Mouse (Mus musculus): ENCODE data around the gene Olfr544. TPM values are rescaled to one million over a fixed set of nuclear protein-coding genes. Genes with fewer than 3 reads are reported as not detected.
"Not testable (repeated sequence)": the region's sequence is repeated elsewhere in the genome, so short reads cannot be mapped to it uniquely, and the experiment has no call there.

Gene Olfr544
- polyA plus RNA-seq, 1 experiment from 2014 or later = not detected

GRCm38 (mm10) chr7:102508666-102509065 lies 20.6 kb upstream of the Olfr544 start:
- no peak for ATAC-seq (ENCODE audit: low FRiP score, low TSS enrichment)
- no peaks in the 10 kb centered on the region for H3K27me3 ChIP-seq (ENCODE audit: control insufficient read depth, insufficient read depth, low read length)
- 89% methylated on average over 6 of the region's 6 CpGs for WGBS

GRCm38 (mm10) chr7:102508066-102508465 lies 20.0 kb upstream of the Olfr544 start:
- Histone ChIP-seq H3K9me3 (ENCODE audit: control insufficient read depth, low read length) (no peaks in the 10 kb centered on the region), H3K4me3 (ENCODE audit: low read length) (no peak overlapping the region), H3K4me1 (ENCODE audit: control insufficient read depth, insufficient read depth, low read length) (no peaks in the 10 kb centered on the region), H3K27ac (ENCODE audit: low read depth, low read length) (no peak overlapping the region), H3K9ac (ENCODE audit: low read depth, low read length) (no peak overlapping the region), H3K27me3 (ENCODE audit: control insufficient read depth, insufficient read depth, low read length) (no peaks in the 10 kb centered on the region), H3K4me2 (replicated peaks; ENCODE audit: low read depth, low read length) (no peak overlapping the region), H3K36me3 (ENCODE audit: control insufficient read depth, insufficient read depth, low read length) (no peaks in the 10 kb centered on the region)
- 93% methylated on average over 9 of the region's 9 CpGs for WGBS
- ATAC-seq (ENCODE audit: low FRiP score, low TSS enrichment) = no peak

More at GRCm38 (mm10) chr7:102508666-102509065, 20.6 kb upstream of the Olfr544 start:
- no peak overlapping the region for H3K9ac ChIP-seq (ENCODE audit: low read depth, low read length)
- H3K27ac ChIP-seq (ENCODE audit: low read depth, low read length) = no peak overlapping the region
- H3K9me3 ChIP-seq (ENCODE audit: control insufficient read depth, low read length) = no peaks in the 10 kb centered on the region
- no peak overlapping the region for H3K4me3 ChIP-seq (ENCODE audit: low read length)
- H3K4me2 ChIP-seq (replicated peaks; ENCODE audit: low read depth, low read length) = no peak overlapping the region
- no peaks in the 10 kb centered on the region for H3K4me1 ChIP-seq (ENCODE audit: control insufficient read depth, insufficient read depth, low read length)
- H3K36me3 ChIP-seq (ENCODE audit: control insufficient read depth, insufficient read depth, low read length) = no peaks in the 10 kb centered on the region

GRCm38 (mm10) chr7:102506848-102507247 lies 18.7 kb upstream of the Olfr544 start:
- Histone ChIP-seq H3K4me2 (replicated peaks; ENCODE audit: low read depth, low read length) (no peak overlapping the region), H3K9ac (ENCODE audit: low read depth, low read length) (no peak overlapping the region), H3K9me3 (ENCODE audit: control insufficient read depth, low read length) (no peaks in the 10 kb centered on the region), H3K27me3 (ENCODE audit: control insufficient read depth, insufficient read depth, low read length) (no peaks in the 10 kb centered on the region), H3K4me3 (ENCODE audit: low read length) (no peak overlapping the region), H3K4me1 (ENCODE audit: control insufficient read depth, insufficient read depth, low read length) (no peaks in the 10 kb centered on the region), H3K36me3 (ENCODE audit: control insufficient read depth, insufficient read depth, low read length) (no peaks in the 10 kb centered on the region), H3K27ac (ENCODE audit: low read depth, low read length) (no peak overlapping the region)
- ATAC-seq (ENCODE audit: low FRiP score, low TSS enrichment) = peak; percentile 80; the same call in 1 of the 2 replicates
- 48% methylated on average over 3 of the region's 3 CpGs for WGBS

- Histone ChIP-seq H3K9me3 (ENCODE audit: control insufficient read depth, low read length) (no peaks in the 10 kb centered on the region), H3K4me3 (ENCODE audit: low read length) (no peak overlapping the region), H3K27me3 (ENCODE audit: control insufficient read depth, insufficient read depth, low read length) (no peaks in the 10 kb centered on the region), H3K9ac (ENCODE audit: low read depth, low read length) (no peak overlapping the region), H3K36me3 (ENCODE audit: control insufficient read depth, insufficient read depth, low read length) (no peaks in the 10 kb centered on the region), H3K4me1 (ENCODE audit: control insufficient read depth, insufficient read depth, low read length) (no peaks in the 10 kb centered on the region), H3K27ac (ENCODE audit: low read depth, low read length) (no peak overlapping the region), H3K4me2 (replicated peaks; ENCODE audit: low read depth, low read length) (no peak overlapping the region)
- no peak for ATAC-seq (ENCODE audit: low FRiP score, low TSS enrichment)
- 82% methylated on average over 5 of the region's 5 CpGs for WGBS
Measured at GRCm38 (mm10) chr7:102501986-102502385, 13.9 kb upstream of the Olfr544 start.

GRCm38 (mm10) chr7:102499473-102499872 lies 11.4 kb upstream of the Olfr544 start, which contains the start of gene Olfr545:
TSS of gene Olfr545 (minus strand) at chr7:102499573.
- no peak within 1 kb of the TSS for H3K9ac ChIP-seq (ENCODE audit: low read depth, low read length)
- no peak within 1 kb of the TSS for H3K27ac ChIP-seq (ENCODE audit: low read depth, low read length)
- H3K4me2 ChIP-seq (replicated peaks; ENCODE audit: low read depth, low read length) = no peak within 1 kb of the TSS
- no peaks in the 10 kb centered on the region for H3K4me1 ChIP-seq (ENCODE audit: control insufficient read depth, insufficient read depth, low read length)
- H3K4me3 ChIP-seq (ENCODE audit: low read length) = no peak within 1 kb of the TSS
- ATAC-seq (ENCODE audit: low FRiP score, low TSS enrichment) = no peak
- no peaks in the 10 kb centered on the region for H3K9me3 ChIP-seq (ENCODE audit: control insufficient read depth, low read length)
- 61% methylated on average over 3 of the region's 3 CpGs for WGBS
- no peaks in the 10 kb centered on the region for H3K36me3 ChIP-seq (ENCODE audit: control insufficient read depth, insufficient read depth, low read length)
- H3K27me3 ChIP-seq (ENCODE audit: control insufficient read depth, insufficient read depth, low read length) = no peaks in the 10 kb centered on the region

- 45% methylated on average over 7 of the region's 7 CpGs for WGBS
- not testable (repeated sequence) for H3K27me3 ChIP-seq (ENCODE audit: control insufficient read depth, insufficient read depth, low read length); H3K4me1 ChIP-seq (ENCODE audit: control insufficient read depth, insufficient read depth, low read length); ATAC-seq (ENCODE audit: low FRiP score, low TSS enrichment); H3K9ac ChIP-seq (ENCODE audit: low read depth, low read length); H3K36me3 ChIP-seq (ENCODE audit: control insufficient read depth, insufficient read depth, low read length); H3K4me2 ChIP-seq (replicated peaks; ENCODE audit: low read depth, low read length); H3K4me3 ChIP-seq (ENCODE audit: low read length); H3K9me3 ChIP-seq (ENCODE audit: control insufficient read depth, low read length); H3K27ac ChIP-seq (ENCODE audit: low read depth, low read length)
Measured at GRCm38 (mm10) chr7:102494416-102494815, 6.3 kb upstream of the Olfr544 start.

GRCm38 (mm10) chr7:102486105-102486504 lies 2.0 kb downstream of the Olfr544 start:
- Histone ChIP-seq H3K9ac (ENCODE audit: low read depth, low read length) (no peak overlapping the region), H3K36me3 (ENCODE audit: control insufficient read depth, insufficient read depth, low read length) (no peaks in the 10 kb centered on the region), H3K9me3 (ENCODE audit: control insufficient read depth, low read length) (no peaks in the 10 kb centered on the region), H3K27ac (ENCODE audit: low read depth, low read length) (no peak overlapping the region), H3K4me3 (ENCODE audit: low read length) (no peak overlapping the region), H3K4me1 (ENCODE audit: control insufficient read depth, insufficient read depth, low read length) (no peaks in the 10 kb centered on the region), H3K4me2 (replicated peaks; ENCODE audit: low read depth, low read length) (no peak overlapping the region), H3K27me3 (ENCODE audit: control insufficient read depth, insufficient read depth, low read length) (no peaks in the 10 kb centered on the region)
- 79% methylated on average over 1 of the region's 1 CpGs for WGBS
- no peak for ATAC-seq (ENCODE audit: low FRiP score, low TSS enrichment)

GRCm38 (mm10) chr7:102484766-102485165 lies 3.3 kb downstream of the Olfr544 start:
- not testable (repeated sequence) for H3K4me3 ChIP-seq (ENCODE audit: low read length); H3K4me1 ChIP-seq (ENCODE audit: control insufficient read depth, insufficient read depth, low read length); H3K4me2 ChIP-seq (replicated peaks; ENCODE audit: low read depth, low read length); H3K9me3 ChIP-seq (ENCODE audit: control insufficient read depth, low read length); H3K9ac ChIP-seq (ENCODE audit: low read depth, low read length); H3K27me3 ChIP-seq (ENCODE audit: control insufficient read depth, insufficient read depth, low read length); H3K27ac ChIP-seq (ENCODE audit: low read depth, low read length); H3K36me3 ChIP-seq (ENCODE audit: control insufficient read depth, insufficient read depth, low read length); ATAC-seq (ENCODE audit: low FRiP score, low TSS enrichment)
- 71% methylated on average over 7 of the region's 8 CpGs for WGBS

GRCm38 (mm10) chr7:102483665-102484064 lies 4.4 kb downstream of the Olfr544 start:
- H3K4me3 ChIP-seq (ENCODE audit: low read length) = no peak overlapping the region
- no peak for ATAC-seq (ENCODE audit: low FRiP score, low TSS enrichment)

More at GRCm38 (mm10) chr7:102483665-102484064, 4.4 kb downstream of the Olfr544 start:
- H3K4me1 ChIP-seq (ENCODE audit: control insufficient read depth, insufficient read depth, low read length) = no peaks in the 10 kb centered on the region
- WGBS = 93% methylated on average over 2 of the region's 2 CpGs
- H3K27ac ChIP-seq (ENCODE audit: low read depth, low read length) = no peak overlapping the region
- H3K4me2 ChIP-seq (replicated peaks; ENCODE audit: low read depth, low read length) = no peak overlapping the region
- H3K9me3 ChIP-seq (ENCODE audit: control insufficient read depth, low read length) = no peaks in the 10 kb centered on the region
- no peak overlapping the region for H3K9ac ChIP-seq (ENCODE audit: low read depth, low read length)
- no peaks in the 10 kb centered on the region for H3K36me3 ChIP-seq (ENCODE audit: control insufficient read depth, insufficient read depth, low read length)
- no peaks in the 10 kb centered on the region for H3K27me3 ChIP-seq (ENCODE audit: control insufficient read depth, insufficient read depth, low read length)

Measured in kidney, embryonic 14.5 days (tissue).